Comparison of ENCODE assay signal across 25 mouse cellular contexts in genomic region chr9:119167608-119168007, GRCm38 (mm10). TPM values are rescaled to one million over a fixed set of nuclear protein-coding genes. Genes with fewer than 3 reads are reported as not detected.
"Had no signal": no experiment of that assay in that cellular context is flagged by ENCODE, and none has a peak within 500 bp of the region (broad histone marks: within the 10 kb centered on the region; RNA-seq: fewer than 3 reads in every experiment).

No protein-coding gene starts in this region.

- H3K4me2 ChIP-seq: neural tube, embryonic 12.5 days; neural tube, embryonic 13.5 days; neural tube, embryonic 15.5 days; stomach, embryonic 15.5 days had no signal

- H3K27me3 ChIP-seq: neural tube, embryonic 12.5 days; neural tube, embryonic 13.5 days; neural tube, embryonic 15.5 days; stomach, embryonic 15.5 days had no signal

- H3K9ac ChIP-seq: neural tube, embryonic 12.5 days; neural tube, embryonic 13.5 days; neural tube, embryonic 15.5 days; stomach, embryonic 15.5 days had no signal

- H3K36me3 ChIP-seq: neural tube, embryonic 12.5 days; neural tube, embryonic 13.5 days; neural tube, embryonic 15.5 days; stomach, embryonic 15.5 days had no signal

- H3K27ac ChIP-seq: neural tube, embryonic 12.5 days; neural tube, embryonic 13.5 days; neural tube, embryonic 15.5 days; stomach, embryonic 15.5 days; stomach, postnatal 0 days had no signal

- H3K9me3 ChIP-seq: neural tube, embryonic 12.5 days; neural tube, embryonic 15.5 days; stomach, embryonic 15.5 days had no signal

- H3K4me1 ChIP-seq: neural tube, embryonic 12.5 days; neural tube, embryonic 13.5 days; neural tube, embryonic 15.5 days; stomach, embryonic 15.5 days had no signal

- H3K4me3 ChIP-seq: neural tube, embryonic 12.5 days; neural tube, embryonic 13.5 days; neural tube, embryonic 15.5 days; stomach, embryonic 15.5 days had no signal

- DNase-seq: retina, postnatal 1 day; right cerebral cortex, adult 18-20 months; right cerebral cortex, postnatal 14 days; right cerebral cortex, postnatal 25 days; right cerebral cortex, postnatal 4 days; spleen, adult 18-20 months; thymus, adult 18-20 months; thymus, adult 2 months; thymus, postnatal 14 days; thymus, postnatal 25 days; thymus, postnatal 36 days; thymus, postnatal 4 days had no signal

RNA-seq across cellular contexts. Expression of gene Gm47289, which starts 8.6 kb away (rescaled TPM):
- total RNA-seq: neutrophil, adult 5-6 weeks had no signal
- polyA plus RNA-seq: neural tube, embryonic 12.5 days; neural tube, embryonic 13.5 days; neural tube, embryonic 14.5 days; neural tube, embryonic 15.5 days; small intestine, adult 2 months; spleen, adult 2 months; stomach, embryonic 14.5 days; stomach, embryonic 15.5 days; stomach, embryonic 16.5 days; stomach, postnatal 0 days; testis, adult 2 months; thymus, adult 2 months; thymus, postnatal 0 days had no signal

RNA-seq across cellular contexts. Expression of gene Acaa1b, which starts 10.7 kb away (rescaled TPM):
- total RNA-seq: neutrophil, adult 5-6 weeks had no signal

RNA-seq across cellular contexts. Expression of gene Slc22a13, which starts 41.3 kb away (rescaled TPM):
- total RNA-seq: neutrophil, adult 5-6 weeks had no signal
- polyA plus RNA-seq: neural tube, embryonic 12.5 days; neural tube, embryonic 13.5 days; neural tube, embryonic 14.5 days; stomach, embryonic 14.5 days; stomach, embryonic 15.5 days; stomach, embryonic 16.5 days; stomach, postnatal 0 days; thymus, postnatal 0 days had no signal
